Mouse (Mus musculus): ENCODE measurements at regions not wholly inside any gene's neighbourhood (a gene's known extent, or its start where the extent isn't known, plus 50 kb on each side); places are given as distances from the start of the nearest gene placed in this dataset.

- DNase-seq (ENCODE audit: low spot score in 2 of 2), result no peak
Measured at GRCm38 (mm10) chr19:26473211-26473610, 131.6 kb upstream of the Smarca2 start.

GRCm38 (mm10) chr19:26475197-26475596 is 129.7 kb upstream of the Smarca2 start:
- no peak for DNase-seq (ENCODE audit: low spot score in 2 of 2)

GRCm38 (mm10) chr19:26475754-26476153 is 129.1 kb upstream of the Smarca2 start:
- no peak for DNase-seq (ENCODE audit: low spot score in 2 of 2)

- no peak for DNase-seq (ENCODE audit: low spot score in 2 of 2)
Measured at GRCm38 (mm10) chr19:26478055-26478737, 126.7 kb upstream of the Smarca2 start.

- DNase-seq (ENCODE audit: low spot score in 2 of 2), result no peak
Measured at GRCm38 (mm10) chr19:26484322-26484721, 120.5 kb upstream of the Smarca2 start.

GRCm38 (mm10) chr19:26492806-26493205 is 112.0 kb upstream of the Smarca2 start:
- DNase-seq (ENCODE audit: low spot score in 2 of 2), result no peak

- no peak for DNase-seq (ENCODE audit: low spot score in 2 of 2)
Measured at GRCm38 (mm10) chr19:26501064-26501463, 103.8 kb upstream of the Smarca2 start.

- no peak for DNase-seq (ENCODE audit: low spot score in 2 of 2)
Measured at GRCm38 (mm10) chr19:26504027-26504426, 100.8 kb upstream of the Smarca2 start.

- no peak for DNase-seq (ENCODE audit: low spot score in 2 of 2)
Measured at GRCm38 (mm10) chr19:26506802-26507201, 98.0 kb upstream of the Smarca2 start.

GRCm38 (mm10) chr19:26507986-26508385 is 96.9 kb upstream of the Smarca2 start:
- no peak for DNase-seq (ENCODE audit: low spot score in 2 of 2)

GRCm38 (mm10) chr19:26508616-26509015 is 96.2 kb upstream of the Smarca2 start:
- DNase-seq (ENCODE audit: low spot score in 2 of 2), result no peak

GRCm38 (mm10) chr19:26509240-26509639 is 95.6 kb upstream of the Smarca2 start:
- no peak for DNase-seq (ENCODE audit: low spot score in 2 of 2)

- DNase-seq (ENCODE audit: low spot score in 2 of 2), result no peak
Measured at GRCm38 (mm10) chr19:26510185-26510584, 94.7 kb upstream of the Smarca2 start.

- no peak for DNase-seq (ENCODE audit: low spot score in 2 of 2)
Measured at GRCm38 (mm10) chr19:26510887-26511286, 94.0 kb upstream of the Smarca2 start.

GRCm38 (mm10) chr19:26511756-26512155 is 93.1 kb upstream of the Smarca2 start:
- DNase-seq (ENCODE audit: low spot score in 2 of 2), result no peak

- DNase-seq (ENCODE audit: low spot score in 2 of 2), result no peak
Measured at GRCm38 (mm10) chr19:26524583-26524982, 80.3 kb upstream of the Smarca2 start.

GRCm38 (mm10) chr19:26531390-26531789 is 73.5 kb upstream of the Smarca2 start:
- DNase-seq (ENCODE audit: low spot score in 2 of 2), result no peak

- no peak for DNase-seq (ENCODE audit: low spot score in 2 of 2)
Measured at GRCm38 (mm10) chr19:26532509-26532908, 72.3 kb upstream of the Smarca2 start.

- DNase-seq (ENCODE audit: low spot score in 2 of 2), result no peak
Measured at GRCm38 (mm10) chr19:26545671-26546070, 59.2 kb upstream of the Smarca2 start.

- no peak for DNase-seq (ENCODE audit: low spot score in 2 of 2)
Measured at GRCm38 (mm10) chr19:26547522-26547921, 57.3 kb upstream of the Smarca2 start.

- no peak for DNase-seq (ENCODE audit: low spot score in 2 of 2)
Measured at GRCm38 (mm10) chr19:26548562-26549270, 56.1 kb upstream of the Smarca2 start.

GRCm38 (mm10) chr19:26550299-26550698 is 54.6 kb upstream of the Smarca2 start:
- DNase-seq (ENCODE audit: low spot score in 2 of 2), result no peak
